Mouse (Mus musculus) liver, embryonic 11.5 days (tissue): ENCODE data around the gene Chit1. TPM values are rescaled to one million over a fixed set of nuclear protein-coding genes. Genes with fewer than 3 reads are reported as not detected.

Source experiments
- ATAC-seq: fragments of 200-750 bp; cut with Nextera tagmentation; replicated peaks from 2 replicates; pipeline ENCODE4 v1.8.0; 2017; ENCODE audit warnings: moderate number of reproducible peaks, mild to moderate bottlenecking, moderate TSS enrichment, moderate library complexity; ENCODE audit not compliant: low FRiP score
- DNase-seq: peaks from one replicate; pipeline ENCODE4 v3.0.0-alpha.2; 2017; ENCODE audit warnings: low spot score
- H3K27ac ChIP-seq: fragments of 300-500 bp; sonication (generic); 2 replicates; pipeline ENCODE4 v1.5.1; 2014; ENCODE audit warnings: mild to moderate bottlenecking, low read depth, low read length, control low read depth
- H3K27me3 ChIP-seq: fragments of 300-500 bp; sonication (generic); replicated peaks from 2 replicates; pipeline ENCODE4 v1.6.1; 2014; ENCODE audit warnings: low read length, mixed read lengths; ENCODE audit not compliant: control insufficient read depth, insufficient read depth
- H3K36me3 ChIP-seq: fragments of 300-500 bp; sonication (generic); 2 replicates; pipeline ENCODE4 v1.6.1; 2014; ENCODE audit warnings: mild to moderate bottlenecking, low read length, moderate library complexity, mixed read lengths; ENCODE audit not compliant: control insufficient read depth, insufficient read depth
- H3K4me1 ChIP-seq: fragments of 300-500 bp; sonication (generic); replicated peaks from 2 replicates; pipeline ENCODE4 v1.6.1; 2014; ENCODE audit warnings: low read length, mixed read lengths; ENCODE audit not compliant: control insufficient read depth, insufficient read depth
- H3K4me2 ChIP-seq: fragments of 300-500 bp; sonication (generic); 2 replicates; pipeline ENCODE4 v1.6.1; 2014; ENCODE audit warnings: mild to moderate bottlenecking, control low read depth, moderate library complexity
- H3K4me3 ChIP-seq: fragments of 300-500 bp; sonication (generic); 2 replicates; pipeline ENCODE4 v1.5.1; 2014; ENCODE audit warnings: low read depth, low read length, control low read depth
- H3K9ac ChIP-seq: fragments of 300-500 bp; sonication (generic); 2 replicates; pipeline ENCODE4 v1.6.1; 2014; ENCODE audit warnings: low read depth, low read length, control low read depth
- H3K9me3 ChIP-seq: fragments of 300-500 bp; sonication (generic); 2 replicates; pipeline ENCODE4 v1.6.1; 2016; ENCODE audit warnings: low read length, inconsistent platforms, mixed read lengths; ENCODE audit not compliant: control insufficient read depth
- WGBS: fragments of 180-500 bp; shearing (Covaris S2); extraction: QIAGEN DNeasy Blood & Tissue Kit; methylation state at CpG from one replicate; pipeline ENCODE4 v1.1.7; 2014; 5-methylcytosine and 5-hydroxymethylcytosine counted together
- polyA plus RNA-seq: library from polyadenylated mRNA; unstranded; fragments of >200 nt; fragmentation: Nextera tagmentation; extraction: Ambion mirVana; gene quantifications from 2 replicates; pipeline ENCODE4 v1.2.1, GENCODE M21; 2014

Gene Chit1
- polyA plus RNA-seq, 1 experiment from 2014 or later: not detected

DNA sequence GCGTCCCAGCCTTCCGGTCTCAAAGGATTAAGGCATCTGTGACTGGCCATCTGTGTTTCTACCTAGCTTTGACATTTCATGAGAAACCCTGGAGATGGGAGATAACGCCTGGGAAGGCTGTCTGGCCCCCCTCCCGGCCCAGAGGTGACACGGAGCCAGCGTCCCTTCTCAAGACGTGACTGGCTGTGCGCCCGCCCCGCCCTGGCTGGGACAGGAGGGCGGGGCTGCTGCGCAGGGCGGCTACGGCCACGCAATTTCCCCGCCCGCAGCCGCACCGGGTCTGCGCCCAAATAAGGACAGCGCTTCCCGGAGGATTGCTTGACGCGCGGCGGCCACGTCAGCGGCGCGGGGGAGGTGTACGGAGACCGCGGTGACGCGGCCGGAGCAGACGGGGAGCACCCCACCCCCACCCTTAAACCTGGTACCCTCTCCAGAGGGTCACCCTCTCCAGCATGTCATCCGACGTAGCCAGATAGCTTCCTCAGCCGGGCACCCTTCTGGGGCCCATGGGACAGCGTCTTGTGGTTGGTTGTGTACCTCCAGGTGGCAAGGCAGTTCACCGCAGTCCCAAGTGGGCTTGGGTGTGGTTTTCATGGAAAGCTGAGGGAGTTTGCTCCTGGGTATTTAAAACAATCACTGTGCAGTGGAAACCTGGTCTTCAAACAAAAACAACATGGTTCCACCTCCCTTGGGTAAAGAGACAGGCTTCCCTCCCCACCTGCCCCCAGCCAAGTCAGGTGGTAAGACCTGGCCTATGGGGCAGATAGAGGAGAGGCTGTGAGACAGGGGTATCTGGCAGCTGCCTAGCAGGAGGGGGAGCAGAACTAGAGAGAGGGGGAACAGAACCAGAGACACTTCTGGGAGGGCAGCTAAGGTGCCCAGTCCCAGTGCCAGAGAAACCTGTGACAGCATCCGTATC lies 17.9 kb upstream of the Chit1 start:
- Histone ChIP-seq H3K27me3 (peaks cover 2% of the 10 kb centered on the region; the same call in 1 of the 2 replicates), H3K27ac (peak overlapping the region; percentile 82), H3K4me1 (peaks cover 40% of the 10 kb centered on the region), H3K4me3 (peak overlapping the region; percentile 53), H3K9me3 (no peaks in the 10 kb centered on the region), H3K4me2 (peak overlapping the region; percentile 88), H3K36me3 (no peaks in the 10 kb centered on the region), H3K9ac (peak overlapping the region; percentile 67)
- ATAC-seq (peak; percentile 95), DNase-seq (peak; percentile 90)
- 2% methylated on average over 42 of the region's 43 CpGs for WGBS

DNA sequence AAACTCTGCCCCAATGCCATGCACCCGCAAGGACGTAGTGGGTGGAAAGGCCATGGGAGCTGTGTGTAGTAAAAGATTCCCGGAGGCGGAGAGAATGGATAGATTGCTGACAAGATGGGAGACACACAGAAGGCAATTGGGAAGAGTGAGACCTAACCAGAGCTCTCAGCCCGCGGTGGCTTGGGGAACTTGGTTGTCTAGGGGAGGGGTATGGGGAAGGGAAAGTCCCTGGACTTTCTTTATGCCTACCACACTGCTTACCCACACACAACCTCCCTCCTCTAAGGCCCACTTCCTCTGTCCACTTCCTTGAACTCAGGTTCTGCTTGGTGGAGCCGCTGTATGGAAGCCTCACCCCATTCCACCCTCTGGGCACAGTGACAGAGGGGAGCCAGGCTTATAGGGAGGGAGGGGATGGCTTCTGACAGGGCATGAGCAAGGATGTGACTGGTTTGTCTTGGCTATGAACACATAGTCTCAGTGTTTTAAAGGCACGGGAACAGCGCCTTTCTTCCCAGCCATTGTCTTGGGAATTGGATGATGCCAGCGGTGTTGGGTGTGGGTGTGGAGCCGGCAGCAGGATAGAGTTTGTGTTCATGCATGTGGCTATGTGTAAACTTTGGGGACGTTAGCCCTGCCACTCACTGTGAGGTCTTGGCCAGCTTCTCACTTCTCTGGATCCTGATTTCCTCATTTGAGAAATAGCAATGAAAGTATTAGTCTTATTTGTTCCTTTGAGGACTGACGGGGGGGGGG lies 17.1 kb upstream of the Chit1 start:
- Histone ChIP-seq H3K4me1 (peaks cover 46% of the 10 kb centered on the region), H3K4me3 (peak overlapping the region; percentile 53; the same call in 1 of the 2 replicates), H3K27ac (peak overlapping the region; percentile 81; the same call in 1 of the 2 replicates), H3K36me3 (no peaks in the 10 kb centered on the region), H3K27me3 (peaks cover 2% of the 10 kb centered on the region; the same call in 1 of the 2 replicates), H3K4me2 (peak overlapping the region; percentile 88), H3K9ac (peak overlapping the region; percentile 67), H3K9me3 (no peaks in the 10 kb centered on the region)
- WGBS: 59% methylated on average over 13 of the region's 13 CpGs
- no peak for ATAC-seq
- no peak for DNase-seq

DNA sequence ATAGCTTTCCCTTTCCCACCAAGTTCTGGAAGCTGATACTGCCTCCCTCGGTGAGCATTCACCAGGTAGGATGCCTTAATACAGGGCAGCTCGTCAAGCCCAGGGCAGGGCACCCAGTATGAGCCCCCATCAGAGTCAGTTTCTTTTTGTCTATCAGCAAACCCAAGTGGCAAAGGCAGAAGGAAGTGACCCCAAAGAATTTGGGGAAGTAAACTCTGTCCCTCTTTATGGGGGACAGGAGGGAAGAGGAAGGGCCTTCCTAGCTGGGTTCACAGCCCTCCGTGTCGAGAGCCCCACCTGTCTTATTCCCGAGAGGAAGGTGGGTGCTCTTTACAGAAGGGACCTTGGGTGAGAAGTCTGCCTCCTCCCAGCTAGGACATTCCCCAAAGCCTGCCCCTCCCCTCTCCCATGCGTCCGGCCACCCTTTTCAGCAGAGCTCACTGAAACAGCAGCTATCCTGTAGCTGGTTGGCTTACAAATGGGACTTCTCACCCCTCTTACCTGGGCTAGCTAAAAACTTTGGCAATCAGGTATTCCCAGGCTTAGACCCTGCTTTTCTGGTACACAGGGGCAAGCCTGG lies 15.9 kb upstream of the Chit1 start:
- no peaks in the 10 kb centered on the region for H3K36me3 ChIP-seq
- H3K27ac ChIP-seq: no peak overlapping the region
- DNase-seq (no peak), ATAC-seq (no peak)
- 40% methylated on average over 7 of the region's 7 CpGs for WGBS
- H3K9me3 ChIP-seq: no peaks in the 10 kb centered on the region
- no peak overlapping the region for H3K4me2 ChIP-seq
- H3K9ac ChIP-seq: no peak overlapping the region; the same call in 1 of the 2 replicates
- peaks cover 51% of the 10 kb centered on the region for H3K4me1 ChIP-seq
- peaks cover 2% of the 10 kb centered on the region; the same call in 1 of the 2 replicates for H3K27me3 ChIP-seq
- no peak overlapping the region for H3K4me3 ChIP-seq

DNA sequence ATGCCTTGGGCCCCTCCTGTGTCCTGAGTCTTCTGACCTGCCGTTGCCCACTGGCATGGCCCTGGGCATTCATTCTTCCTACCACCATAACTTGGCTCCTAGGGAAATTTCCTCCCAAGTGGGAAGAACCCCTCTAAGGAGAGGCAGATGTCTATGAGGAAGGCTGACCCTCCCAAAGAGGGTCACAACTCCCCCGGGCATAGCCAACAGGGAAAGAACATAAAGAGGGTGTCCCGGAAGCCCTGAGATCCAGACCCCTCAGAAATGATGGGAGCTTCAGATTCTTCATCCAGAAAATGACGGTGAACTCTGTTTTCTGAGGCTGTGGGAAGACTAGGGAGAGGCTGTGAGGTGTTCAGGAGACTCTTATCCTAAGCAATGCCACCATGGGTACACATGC lies 15.3 kb upstream of the Chit1 start:
- Histone ChIP-seq H3K4me1 (peaks cover 51% of the 10 kb centered on the region), H3K4me3 (no peak overlapping the region), H3K9ac (no peak overlapping the region), H3K4me2 (no peak overlapping the region), H3K27me3 (peaks cover 2% of the 10 kb centered on the region; the same call in 1 of the 2 replicates), H3K27ac (no peak overlapping the region), H3K36me3 (no peaks in the 10 kb centered on the region), H3K9me3 (no peaks in the 10 kb centered on the region)
- ATAC-seq (no peak), DNase-seq (no peak)
- WGBS: 80% methylated on average over 4 of the region's 4 CpGs

DNA sequence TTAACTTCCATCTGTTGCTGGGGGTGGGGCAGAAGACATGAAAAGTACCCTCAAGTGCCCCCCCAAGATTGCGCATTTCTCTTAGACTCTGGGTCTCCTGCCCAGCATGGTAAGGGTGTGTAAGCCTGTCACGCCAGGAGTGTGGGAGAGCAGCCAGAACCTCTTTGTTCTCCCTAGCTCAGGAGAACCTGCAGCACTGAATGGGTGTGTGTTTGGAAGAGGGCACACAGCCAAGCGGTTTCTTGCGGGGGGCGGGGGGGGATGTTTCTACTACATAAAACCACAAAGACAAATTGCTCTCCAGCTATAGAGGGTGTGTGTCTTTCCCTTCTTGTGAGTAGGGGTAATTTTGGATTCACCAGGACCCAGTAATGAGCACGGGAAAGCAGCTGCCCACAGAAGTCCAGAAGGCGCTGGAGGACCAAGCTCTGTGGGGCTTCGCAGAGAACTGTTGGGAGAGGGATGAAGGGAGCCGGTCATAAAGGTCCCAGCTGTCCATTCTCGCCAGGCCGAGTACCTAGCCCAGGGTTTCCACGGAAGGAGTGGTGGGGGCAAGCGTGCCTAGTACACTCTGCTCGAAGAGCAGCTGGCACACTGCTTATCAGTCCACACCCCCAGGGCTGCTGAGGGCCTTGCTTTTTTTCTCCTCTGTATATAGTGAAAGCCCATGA lies 14.6 kb upstream of the Chit1 start:
- ATAC-seq (no peak), DNase-seq (no peak)
- Histone ChIP-seq H3K27me3 (peaks cover 2% of the 10 kb centered on the region; the same call in 1 of the 2 replicates), H3K9ac (no peak overlapping the region), H3K4me3 (no peak overlapping the region), H3K4me1 (peaks cover 51% of the 10 kb centered on the region), H3K9me3 (no peaks in the 10 kb centered on the region), H3K27ac (no peak overlapping the region), H3K36me3 (no peaks in the 10 kb centered on the region), H3K4me2 (no peak overlapping the region)
- 71% methylated on average over 14 of the region's 14 CpGs for WGBS

DNA sequence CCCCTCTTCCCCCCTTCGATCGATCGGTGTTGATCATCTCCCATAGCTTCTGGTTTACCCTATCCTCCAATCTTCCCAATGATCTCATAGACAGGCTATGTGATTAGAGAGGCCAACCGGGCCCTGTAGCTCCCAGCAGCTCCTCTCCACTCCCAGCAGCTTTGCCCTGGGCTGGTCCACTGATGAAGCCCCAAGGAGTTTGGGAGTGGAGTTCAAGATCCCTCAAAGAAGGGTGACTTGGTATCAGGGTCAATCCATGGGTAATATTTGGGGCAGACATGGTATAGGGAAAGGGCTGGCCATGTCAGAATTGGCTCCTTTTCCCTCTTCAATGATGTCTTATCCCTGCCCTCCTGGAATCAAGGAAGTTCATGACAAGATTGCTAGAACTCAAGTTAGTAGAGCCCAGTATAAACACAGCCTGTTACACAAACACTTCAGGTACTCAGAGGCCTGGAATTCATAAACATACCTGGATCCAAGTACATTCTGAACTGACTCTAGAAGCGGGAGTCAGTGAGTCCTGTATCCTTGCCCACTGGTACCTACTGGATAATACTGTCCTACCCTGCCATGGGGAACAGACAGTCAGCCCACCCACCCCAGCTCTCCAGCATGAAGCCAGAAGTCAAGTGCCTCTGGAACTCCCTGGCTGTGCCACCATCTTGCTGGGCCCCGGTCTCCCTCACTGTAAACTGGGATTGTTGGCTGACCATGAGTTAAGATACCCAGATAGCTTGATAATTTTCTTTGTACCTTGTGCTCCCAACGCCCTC lies 13.8 kb upstream of the Chit1 start:
- DNase-seq (no peak), ATAC-seq (no peak)
- peaks cover 2% of the 10 kb centered on the region; the same call in 1 of the 2 replicates for H3K27me3 ChIP-seq
- H3K36me3 ChIP-seq: no peaks in the 10 kb centered on the region
- H3K9me3 ChIP-seq: no peaks in the 10 kb centered on the region
- no peak overlapping the region for H3K27ac ChIP-seq
- H3K4me2 ChIP-seq: no peak overlapping the region
- peaks cover 43% of the 10 kb centered on the region for H3K4me1 ChIP-seq
- 87% methylated on average over 7 of the region's 7 CpGs for WGBS
- no peak overlapping the region for H3K4me3 ChIP-seq
- H3K9ac ChIP-seq: no peak overlapping the region

DNA sequence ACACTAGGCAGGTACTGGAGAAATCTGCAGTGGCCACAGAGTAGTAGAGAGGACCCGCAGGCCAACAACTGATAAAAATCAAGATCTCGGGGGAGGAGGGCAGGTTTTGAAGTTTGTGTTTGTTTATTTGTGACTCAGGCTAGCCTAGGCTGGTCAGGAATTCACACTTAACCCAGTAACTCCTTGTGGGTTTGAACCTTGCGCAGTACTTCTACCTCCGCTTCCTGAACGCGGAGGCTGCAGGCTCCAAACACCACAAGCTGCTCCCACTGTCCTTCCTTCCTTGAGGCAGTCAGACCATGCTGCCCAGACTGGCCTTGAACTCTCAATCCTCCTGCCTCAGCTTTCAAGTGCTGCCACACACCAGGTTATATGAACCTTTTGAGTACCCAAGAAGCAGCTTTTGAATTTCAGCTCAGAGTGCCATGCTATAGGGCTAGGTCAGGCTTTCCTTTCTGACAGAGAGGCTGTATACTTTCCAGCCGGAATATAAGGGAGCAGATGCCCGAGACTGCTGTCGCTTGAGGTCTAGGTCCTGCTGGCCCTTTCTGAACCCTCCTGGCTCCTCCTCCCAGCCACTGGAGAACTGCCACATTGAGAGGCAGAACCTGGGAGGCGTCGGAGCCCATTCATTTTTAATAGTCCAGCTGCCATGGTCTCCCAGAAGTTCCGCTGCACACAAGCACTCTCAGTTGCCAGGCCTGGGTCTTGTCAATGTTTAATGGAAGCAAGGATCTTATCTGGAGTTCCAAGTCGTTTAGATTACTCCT lies 12.9 kb upstream of the Chit1 start:
- Histone ChIP-seq H3K9me3 (no peaks in the 10 kb centered on the region), H3K9ac (peak overlapping the region; percentile 71), H3K4me2 (peak overlapping the region; percentile 70), H3K27ac (peak overlapping the region; percentile 81), H3K4me3 (peak overlapping the region; percentile 57), H3K27me3 (peaks cover 2% of the 10 kb centered on the region; the same call in 1 of the 2 replicates), H3K36me3 (no peaks in the 10 kb centered on the region), H3K4me1 (peaks cover 38% of the 10 kb centered on the region)
- 51% methylated on average over 13 of the region's 13 CpGs for WGBS
- ATAC-seq: no peak
- no peak for DNase-seq
